Mouse (Mus musculus) forebrain, embryonic 14.5 days (tissue): ENCODE measurements at regions not wholly inside any gene's neighbourhood (a gene's known extent, or its start where the extent isn't known, plus 50 kb on each side); places are given as distances from the start of the nearest gene placed in this dataset.

Experiments used
- ATAC-seq: fragments of 200-750 bp; cut with Nextera tagmentation; 2 replicates; pipeline ENCODE4 v1.8.0; 2017; ENCODE audit warnings: mild to moderate bottlenecking, moderate library complexity
- DNase-seq: peaks from one replicate; pipeline ENCODE4 v3.0.0-alpha.2; 2015; ENCODE audit warnings: low spot score
- H3K27ac ChIP-seq: fragments of 300-500 bp; sonication (generic); 2 replicates; pipeline ENCODE4 v1.5.1; 2014; ENCODE audit warnings: low read depth, mild to moderate bottlenecking, control low read depth, low read length, moderate library complexity
- H3K27me3 ChIP-seq: fragments of 300-500 bp; sonication (generic); replicated peaks from 2 replicates; pipeline ENCODE4 v1.6.1; 2014; ENCODE audit warnings: low read length, control low read depth, mixed read lengths; ENCODE audit not compliant: control insufficient read depth, insufficient read depth
- H3K36me3 ChIP-seq: fragments of 300-500 bp; sonication (generic); 2 replicates; pipeline ENCODE4 v1.6.1; 2014; ENCODE audit warnings: low read length, control low read depth; ENCODE audit not compliant: control insufficient read depth, insufficient read depth
- H3K4me1 ChIP-seq: fragments of 300-500 bp; sonication (generic); 2 replicates; pipeline ENCODE4 v1.6.1; 2014; ENCODE audit warnings: antibody characterized with exemption, low read length, control low read depth; ENCODE audit not compliant: control insufficient read depth, insufficient read depth
- H3K4me2 ChIP-seq: fragments of 300-500 bp; sonication (generic); 2 replicates; pipeline ENCODE4 v1.6.1; 2014; ENCODE audit warnings: mild to moderate bottlenecking, control low read depth, low read length
- H3K4me3 ChIP-seq: fragments of 300-500 bp; sonication (generic); 2 replicates; pipeline ENCODE4 v1.5.1; 2014; ENCODE audit warnings: low read depth, low read length, control low read depth
- H3K9ac ChIP-seq: fragments of 300-500 bp; sonication (generic); 2 replicates; pipeline ENCODE4 v1.6.1; 2014; ENCODE audit warnings: mild to moderate bottlenecking, low read length, control low read depth, moderate library complexity
- H3K9me3 ChIP-seq: fragments of 300-500 bp; sonication (generic); replicated peaks from 2 replicates; pipeline ENCODE4 v1.6.1; 2016; ENCODE audit warnings: low read length, control low read depth, mixed read lengths; ENCODE audit not compliant: control insufficient read depth
- WGBS: fragments of 180-500 bp; shearing (Covaris S2); extraction: QIAGEN DNeasy Blood & Tissue Kit; methylation state at CpG from one replicate; pipeline ENCODE4 v1.1.7; 2014; 5-methylcytosine and 5-hydroxymethylcytosine counted together

DNA sequence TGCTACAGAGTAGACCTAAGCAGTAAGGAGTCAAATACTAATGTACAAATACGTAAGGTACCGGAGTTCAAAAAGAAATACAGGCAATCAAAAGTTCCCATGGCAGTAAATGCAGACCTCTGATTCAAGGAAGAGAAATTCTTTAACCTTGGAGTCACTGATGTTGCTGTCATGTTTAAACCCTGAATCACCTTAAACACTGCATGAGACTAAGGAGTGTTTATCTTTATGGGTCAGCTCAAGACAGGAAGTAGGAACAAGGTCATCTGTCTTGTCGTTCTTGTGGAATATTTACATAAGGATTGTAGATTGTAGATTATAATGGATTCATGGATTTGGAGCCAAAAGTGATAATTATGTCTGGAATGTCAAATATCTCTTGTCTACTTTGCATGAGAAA lies 1708.7 kb upstream of the Slc10a2 start:
- Histone ChIP-seq H3K4me1 (no peaks in the 10 kb centered on the region), H3K36me3 (no peaks in the 10 kb centered on the region), H3K27me3 (no peaks in the 10 kb centered on the region), H3K9me3 (no peaks in the 10 kb centered on the region), H3K4me2 (no peak overlapping the region), H3K4me3 (no peak overlapping the region), H3K9ac (no peak overlapping the region), H3K27ac (no peak overlapping the region)
- DNase-seq (no peak), ATAC-seq (no peak)
- 90% methylated on average over 3 of the region's 3 CpGs for WGBS

DNA sequence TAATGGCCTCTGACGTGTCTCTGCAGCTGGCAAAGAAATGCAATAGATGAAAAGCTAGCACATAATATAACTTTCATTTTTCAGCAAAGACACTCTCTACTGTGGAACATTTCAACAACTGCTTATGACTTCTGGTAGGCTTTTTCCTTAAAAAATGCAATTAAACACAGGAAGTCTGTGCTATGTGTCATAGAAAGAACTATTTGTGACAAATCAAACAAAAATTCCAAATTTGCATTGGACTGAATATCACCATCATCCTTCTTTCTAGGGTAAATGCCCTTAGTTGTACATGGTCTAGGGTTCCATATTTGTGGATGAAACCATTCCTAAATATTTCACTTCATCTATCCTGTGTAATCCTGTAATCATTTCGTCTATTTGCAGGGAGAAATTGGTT lies 1702.0 kb upstream of the Slc10a2 start:
- no peaks in the 10 kb centered on the region for H3K9me3 ChIP-seq
- WGBS = 59% methylated on average over 2 of the region's 2 CpGs
- no peaks in the 10 kb centered on the region for H3K36me3 ChIP-seq
- no peak for ATAC-seq
- no peak for DNase-seq
- H3K4me2 ChIP-seq = no peak overlapping the region
- no peaks in the 10 kb centered on the region for H3K4me1 ChIP-seq
- H3K4me3 ChIP-seq = no peak overlapping the region
- H3K27me3 ChIP-seq = no peaks in the 10 kb centered on the region
- no peak overlapping the region for H3K9ac ChIP-seq
- no peak overlapping the region for H3K27ac ChIP-seq

DNA sequence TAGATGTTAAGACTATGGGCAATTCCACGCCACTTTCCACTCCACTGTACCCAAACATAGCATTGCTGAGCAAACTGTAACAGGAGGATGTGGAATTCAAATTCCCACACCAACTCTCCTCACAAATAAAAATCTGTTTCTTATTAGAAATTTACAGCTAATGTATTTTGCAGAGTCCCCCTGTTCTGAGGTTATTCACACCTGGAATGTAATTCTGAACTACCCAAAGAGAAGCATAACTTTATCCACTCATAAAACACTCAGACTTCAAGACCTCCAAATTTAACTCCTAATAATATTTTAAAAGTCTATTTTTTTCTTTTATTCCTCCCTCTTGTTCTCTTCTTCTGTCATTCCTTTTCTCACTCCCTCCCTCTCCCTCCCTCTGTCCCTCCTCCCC lies 1698.0 kb upstream of the Slc10a2 start:
- H3K4me2 ChIP-seq = no peak overlapping the region
- no peak for DNase-seq
- no peak overlapping the region for H3K9ac ChIP-seq
- H3K27ac ChIP-seq = no peak overlapping the region
- no peak for ATAC-seq
- H3K9me3 ChIP-seq = no peaks in the 10 kb centered on the region
- H3K4me1 ChIP-seq = no peaks in the 10 kb centered on the region
- no peaks in the 10 kb centered on the region for H3K36me3 ChIP-seq
- H3K4me3 ChIP-seq = no peak overlapping the region
- 56% methylated on average over 1 of the region's 1 CpGs for WGBS
- H3K27me3 ChIP-seq = no peaks in the 10 kb centered on the region

DNA sequence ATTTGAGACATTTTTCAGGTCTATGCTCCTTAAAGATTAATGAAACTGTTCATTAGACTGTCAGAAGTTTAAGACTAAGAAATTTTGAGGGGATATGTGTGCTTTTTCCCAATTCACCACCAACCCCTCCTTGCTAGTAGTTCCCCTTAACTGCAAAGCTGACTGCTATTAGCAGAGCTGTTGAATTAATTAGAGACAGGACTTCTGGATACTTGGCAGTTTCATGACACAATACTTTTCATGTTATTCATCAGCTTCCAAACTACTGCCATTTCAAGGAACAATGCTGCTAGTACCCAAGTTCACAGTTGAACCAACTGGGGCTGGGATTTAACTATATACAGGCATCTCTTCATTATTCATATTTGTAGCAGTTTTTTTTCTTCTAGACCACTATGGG lies 1695.9 kb upstream of the Slc10a2 start:
- Histone ChIP-seq H3K9me3 (no peaks in the 10 kb centered on the region), H3K27ac (no peak overlapping the region), H3K36me3 (no peaks in the 10 kb centered on the region), H3K4me3 (no peak overlapping the region), H3K27me3 (no peaks in the 10 kb centered on the region), H3K4me1 (no peaks in the 10 kb centered on the region), H3K4me2 (no peak overlapping the region), H3K9ac (no peak overlapping the region)
- ATAC-seq (no peak), DNase-seq (peak; percentile 30)

DNA sequence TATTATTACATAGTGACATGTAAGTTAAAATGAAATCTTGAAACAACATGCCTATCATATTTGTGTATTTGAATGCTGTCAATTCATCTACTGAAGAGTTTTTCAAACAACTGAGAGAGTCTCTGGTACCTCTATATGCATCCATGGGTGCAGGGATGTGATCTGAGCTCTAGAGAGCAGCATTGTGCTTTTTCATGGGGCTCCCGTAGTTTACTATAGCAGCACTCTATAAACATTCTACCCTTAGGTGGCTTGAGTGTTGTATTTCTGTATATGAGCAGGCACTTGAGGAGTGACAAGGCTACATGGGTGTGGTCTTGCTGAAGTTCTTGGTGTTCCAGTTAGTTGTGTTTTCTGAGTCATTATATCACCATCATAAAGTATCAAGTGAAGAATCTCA lies 1683.9 kb upstream of the Slc10a2 start:
- no peak for ATAC-seq
- Histone ChIP-seq H3K27ac (no peak overlapping the region), H3K4me3 (no peak overlapping the region), H3K36me3 (no peaks in the 10 kb centered on the region), H3K4me1 (no peaks in the 10 kb centered on the region), H3K27me3 (no peaks in the 10 kb centered on the region), H3K9ac (no peak overlapping the region), H3K4me2 (no peak overlapping the region), H3K9me3 (no peaks in the 10 kb centered on the region)
- peak; percentile 21 for DNase-seq
- WGBS = 68% methylated on average over 1 of the region's 1 CpGs

DNA sequence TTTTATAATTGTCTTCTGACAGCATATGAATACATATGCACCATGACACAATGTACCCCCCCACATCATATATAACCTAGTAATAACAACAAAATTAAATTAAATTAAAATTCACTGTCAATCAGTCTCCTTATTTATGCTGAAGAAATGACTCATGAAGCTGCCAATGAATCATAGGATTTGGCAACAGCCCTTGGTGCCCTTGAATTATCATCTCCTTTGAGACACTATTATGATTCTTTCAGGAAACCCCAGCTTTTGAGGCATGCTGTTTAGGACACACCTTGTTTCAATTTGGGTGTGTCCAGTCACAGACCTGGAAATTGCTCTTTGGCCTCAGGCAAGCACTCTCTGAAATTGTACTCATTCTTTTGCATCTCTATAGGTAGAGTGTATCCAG lies 1675.8 kb upstream of the Slc10a2 start:
- Histone ChIP-seq H3K36me3 (no peaks in the 10 kb centered on the region), H3K4me3 (no peak overlapping the region), H3K9ac (no peak overlapping the region), H3K27me3 (no peaks in the 10 kb centered on the region), H3K4me2 (no peak overlapping the region), H3K27ac (no peak overlapping the region), H3K4me1 (no peaks in the 10 kb centered on the region), H3K9me3 (no peaks in the 10 kb centered on the region)
- ATAC-seq (no peak), DNase-seq (no peak)

DNA sequence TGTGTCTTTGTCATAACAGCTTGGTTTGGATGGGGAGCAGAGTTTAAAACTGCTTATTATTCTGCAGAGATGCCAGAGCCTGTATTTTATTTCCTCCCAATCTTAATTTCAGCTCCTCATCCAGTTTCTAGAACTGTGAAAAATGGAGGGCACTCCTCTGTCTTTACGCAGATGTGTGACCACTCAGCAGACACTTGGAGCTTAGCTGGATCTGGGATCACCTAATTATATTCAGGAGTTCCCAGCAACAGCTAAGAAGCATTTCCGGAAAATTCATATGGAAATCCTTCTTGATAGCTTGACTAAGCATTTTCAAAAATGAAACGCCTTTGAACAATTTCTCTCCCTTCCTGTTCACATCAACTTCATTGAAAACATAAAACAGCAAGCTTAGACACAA lies 1670.0 kb upstream of the Slc10a2 start:
- H3K27ac ChIP-seq = no peak overlapping the region
- WGBS = 88% methylated on average over 3 of the region's 3 CpGs

DNA sequence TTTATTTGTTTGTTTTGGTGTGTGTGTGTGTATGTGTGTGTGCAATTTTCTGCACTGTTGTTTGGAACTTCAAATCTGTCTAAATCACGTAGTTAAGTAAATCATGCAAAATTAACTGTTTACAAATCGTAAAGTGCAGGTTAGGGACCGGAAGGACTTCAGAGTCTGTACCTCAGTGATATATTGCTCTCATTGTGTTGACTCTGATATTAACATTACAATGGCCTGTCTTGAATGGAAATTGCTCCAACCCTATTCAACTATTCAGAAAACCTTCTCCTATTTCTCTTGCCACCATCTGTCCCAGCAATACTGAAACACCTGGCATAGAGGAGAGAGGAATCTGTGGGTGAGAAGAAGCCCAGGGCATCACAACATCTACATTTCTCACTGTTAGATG lies 1624.4 kb upstream of the Slc10a2 start:
- Histone ChIP-seq H3K9me3 (no peaks in the 10 kb centered on the region), H3K4me3 (no peak overlapping the region), H3K9ac (no peak overlapping the region), H3K4me2 (no peak overlapping the region), H3K36me3 (no peaks in the 10 kb centered on the region), H3K4me1 (no peaks in the 10 kb centered on the region), H3K27ac (no peak overlapping the region), H3K27me3 (no peaks in the 10 kb centered on the region)
- WGBS = 33% methylated on average over 3 of the region's 3 CpGs
- DNase-seq (no peak), ATAC-seq (no peak)

More for the DNA sequence above, 1670.0 kb upstream of the Slc10a2 start:
- Histone ChIP-seq H3K9me3 (no peaks in the 10 kb centered on the region), H3K36me3 (no peaks in the 10 kb centered on the region), H3K4me1 (no peaks in the 10 kb centered on the region), H3K9ac (no peak overlapping the region), H3K4me2 (no peak overlapping the region), H3K27me3 (no peaks in the 10 kb centered on the region), H3K4me3 (no peak overlapping the region)
- ATAC-seq (no peak), DNase-seq (no peak)

DNA sequence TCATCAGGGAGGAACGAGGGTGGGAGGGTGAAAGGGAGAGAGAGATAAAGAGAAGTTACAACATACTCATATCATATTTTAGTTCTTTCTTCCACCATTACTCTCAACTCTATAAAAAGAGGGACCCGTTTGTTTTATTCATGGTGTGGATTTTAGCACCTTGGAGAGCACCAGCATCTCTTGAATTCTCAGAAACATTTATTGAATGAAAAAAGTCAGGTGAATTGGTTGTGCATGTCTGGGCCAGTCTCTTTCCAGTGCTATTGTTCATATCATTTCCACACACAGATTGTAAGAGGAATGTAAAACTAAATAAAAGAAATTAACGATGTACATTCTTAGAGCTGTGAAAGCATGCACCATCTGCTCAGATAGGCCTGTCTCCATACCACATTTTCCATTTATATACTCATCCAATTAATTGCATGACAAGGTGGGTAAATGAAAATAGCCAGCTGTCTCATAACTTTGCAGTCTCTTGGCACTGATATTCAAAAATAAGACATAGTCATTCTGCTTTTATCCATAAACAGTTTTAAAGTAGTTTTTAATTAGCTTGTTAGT lies 1603.8 kb upstream of the Slc10a2 start:
- peak; percentile 74 for ATAC-seq

More for the DNA sequence above, 1603.8 kb upstream of the Slc10a2 start:
- Histone ChIP-seq H3K9ac (no peak overlapping the region), H3K4me2 (no peak overlapping the region), H3K36me3 (no peaks in the 10 kb centered on the region), H3K27me3 (no peaks in the 10 kb centered on the region), H3K4me3 (no peak overlapping the region), H3K27ac (0 out of 2 replicates have a peak overlapping the region, but pooled peaks have one; percentile 5), H3K9me3 (no peaks in the 10 kb centered on the region), H3K4me1 (no peaks in the 10 kb centered on the region)
- WGBS = 37% methylated on average over 3 of the region's 3 CpGs
- peak; percentile 65 for DNase-seq
